ENCODE assay signal across 19 mouse cellular contexts in genomic region chr1:166296371-166296770, GRCm38 (mm10). TPM values are rescaled to one million over a fixed set of nuclear protein-coding genes. Genes with fewer than 3 reads are reported as not detected.
DNase-seq lines count a peak whose midpoint lies in the region; ATAC-seq lines count a peak whose summit lies in the region.
"Had no signal": no experiment of that assay in that cellular context is flagged by ENCODE, and none has a peak within 500 bp of the region (broad histone marks: within the 10 kb centered on the region; RNA-seq: fewer than 3 reads in every experiment).

No protein-coding gene starts in this region.

- WGBS in kidney, embryonic 15.5 days, result 74% methylated on average over 9 of the region's 9 CpGs
- 79% methylated on average over 9 of the region's 9 CpGs for WGBS in intestine, embryonic 15.5 days

- H3K4me3 ChIP-seq in kidney, embryonic 15.5 days (replicated peaks), result no peak overlapping the region
- no peak overlapping the region for H3K4me3 ChIP-seq in intestine, embryonic 15.5 days (replicated peaks)
- H3K4me3 ChIP-seq: forebrain, embryonic 12.5 days; hindbrain, embryonic 13.5 days; liver, embryonic 13.5 days; lung, embryonic 15.5 days; midbrain, embryonic 13.5 days had no signal

- H3K4me2 ChIP-seq in kidney, embryonic 15.5 days, result no peak overlapping the region
- no peak overlapping the region for H3K4me2 ChIP-seq in intestine, embryonic 15.5 days (replicated peaks)
- H3K4me2 ChIP-seq: forebrain, embryonic 12.5 days; hindbrain, embryonic 13.5 days; liver, embryonic 13.5 days; lung, embryonic 15.5 days; midbrain, embryonic 13.5 days had no signal

- H3K27ac ChIP-seq in kidney, embryonic 15.5 days, result no peak overlapping the region
- no peak overlapping the region for H3K27ac ChIP-seq in intestine, embryonic 15.5 days
- H3K27ac ChIP-seq: forebrain, embryonic 12.5 days; hindbrain, embryonic 13.5 days; liver, embryonic 13.5 days; lung, embryonic 15.5 days; macrophage; midbrain, embryonic 13.5 days had no signal

- peaks cover 8% of the 10 kb centered on the region; the same call in 1 of the 2 replicates for H3K4me1 ChIP-seq in kidney, embryonic 15.5 days
- H3K4me1 ChIP-seq in intestine, embryonic 15.5 days (replicated peaks), result no peaks in the 10 kb centered on the region
- H3K4me1 ChIP-seq: forebrain, embryonic 12.5 days; liver, embryonic 13.5 days; midbrain, embryonic 13.5 days had no signal

- no peaks in the 10 kb centered on the region for H3K36me3 ChIP-seq in kidney, embryonic 15.5 days
- no peaks in the 10 kb centered on the region for H3K36me3 ChIP-seq in intestine, embryonic 15.5 days
- H3K36me3 ChIP-seq: hindbrain, embryonic 13.5 days; liver, embryonic 13.5 days; lung, embryonic 15.5 days had no signal

- H3K9me3 ChIP-seq in kidney, embryonic 15.5 days (replicated peaks), result no peaks in the 10 kb centered on the region
- H3K9me3 ChIP-seq in intestine, embryonic 15.5 days, result no peaks in the 10 kb centered on the region
- H3K9me3 ChIP-seq: forebrain, embryonic 12.5 days; hindbrain, embryonic 13.5 days; liver, embryonic 13.5 days; lung, embryonic 15.5 days; midbrain, embryonic 13.5 days had no signal

- DNase-seq in cerebellum, adult 9-10 months, result no peak
- DNase-seq in kidney, adult 11 months, result peak; percentile 33
- peak; percentile 19 for DNase-seq in right cerebral cortex, postnatal 25 days
- DNase-seq in right cerebral cortex, postnatal 36 days (ENCODE audit: low spot score in 2 of 2), result no peak
- no peak for DNase-seq in urinary bladder, postnatal 14 days (ENCODE audit: low spot score)
- DNase-seq: gastrocnemius, postnatal 14 days; liver, embryonic 13.5 days; right cerebral cortex, postnatal 4 days; thymus, postnatal 4 days had no signal

- 0 out of 2 replicates have a peak, but pooled peaks have one; percentile 23 for ATAC-seq in cerebellum, adult (ENCODE audit: insufficient number of reproducible peaks, low FRiP score, low TSS enrichment)
- no peak for ATAC-seq in kidney, embryonic 15.5 days (replicated peaks; ENCODE audit: low FRiP score)
- ATAC-seq in intestine, embryonic 15.5 days, result no peak

- no peak overlapping the region for H3K9ac ChIP-seq in kidney, embryonic 15.5 days
- no peak overlapping the region for H3K9ac ChIP-seq in intestine, embryonic 15.5 days
- H3K9ac ChIP-seq: forebrain, embryonic 12.5 days; hindbrain, embryonic 13.5 days; liver, embryonic 13.5 days; lung, embryonic 15.5 days; midbrain, embryonic 13.5 days had no signal

- H3K27me3 ChIP-seq in kidney, embryonic 15.5 days, result peaks cover 27% of the 10 kb centered on the region
- H3K27me3 ChIP-seq in intestine, embryonic 15.5 days (replicated peaks), result no peaks in the 10 kb centered on the region
- H3K27me3 ChIP-seq: forebrain, embryonic 12.5 days; hindbrain, embryonic 13.5 days; lung, embryonic 15.5 days; midbrain, embryonic 13.5 days had no signal

RNA-seq across cellular contexts. Expression of gene Ildr2, which starts 42.4 kb away (rescaled TPM):
- 1.6 and 1.7 TPM in 2 replicates for polyA plus RNA-seq in kidney, embryonic 15.5 days (2015; fragmentation: Nextera tagmentation; extraction: Ambion mirVana)
- polyA plus RNA-seq in intestine, embryonic 15.5 days (2015; fragmentation: Nextera tagmentation; extraction: Ambion mirVana), result 0.67 and 0.81 TPM in 2 replicates
- polyA plus RNA-seq: macrophage had no signal

RNA-seq across cellular contexts. Expression of gene Mael, which starts 57.8 kb away (rescaled TPM):
- 0.19 TPM in 1 of 2 replicates, not detected in the other for polyA plus RNA-seq in kidney, embryonic 15.5 days (2015; fragmentation: Nextera tagmentation; extraction: Ambion mirVana)
- not detected in 2 replicates for polyA plus RNA-seq in intestine, embryonic 15.5 days (2015; fragmentation: Nextera tagmentation; extraction: Ambion mirVana)
- polyA plus RNA-seq: forebrain, embryonic 12.5 days; hindbrain, embryonic 13.5 days; intestine, embryonic 16.5 days; liver, embryonic 13.5 days; lung, embryonic 15.5 days; macrophage; midbrain, embryonic 13.5 days; neural tube, embryonic 14.5 days had no signal

Comparison
In these comparisons a context has a peak if more than half of its experiments do, and no peak if none do; other contexts are left out.
1. DNase-seq: peak in kidney, adult 11 months (single experiment) and right cerebral cortex, postnatal 25 days (single experiment); none in cerebellum, adult 9-10 months (single experiment), right cerebral cortex, postnatal 36 days (0 of 2) and urinary bladder, postnatal 14 days (single experiment).